Mouse (Mus musculus): ENCODE results near the gene Gm11037. TPM values are rescaled to one million over a fixed set of nuclear protein-coding genes. Genes with fewer than 3 reads are reported as not detected.

Gm11037 gene
- total and polyA plus RNA-seq, 2 experiments from 2014 or later = not detected

DNA sequence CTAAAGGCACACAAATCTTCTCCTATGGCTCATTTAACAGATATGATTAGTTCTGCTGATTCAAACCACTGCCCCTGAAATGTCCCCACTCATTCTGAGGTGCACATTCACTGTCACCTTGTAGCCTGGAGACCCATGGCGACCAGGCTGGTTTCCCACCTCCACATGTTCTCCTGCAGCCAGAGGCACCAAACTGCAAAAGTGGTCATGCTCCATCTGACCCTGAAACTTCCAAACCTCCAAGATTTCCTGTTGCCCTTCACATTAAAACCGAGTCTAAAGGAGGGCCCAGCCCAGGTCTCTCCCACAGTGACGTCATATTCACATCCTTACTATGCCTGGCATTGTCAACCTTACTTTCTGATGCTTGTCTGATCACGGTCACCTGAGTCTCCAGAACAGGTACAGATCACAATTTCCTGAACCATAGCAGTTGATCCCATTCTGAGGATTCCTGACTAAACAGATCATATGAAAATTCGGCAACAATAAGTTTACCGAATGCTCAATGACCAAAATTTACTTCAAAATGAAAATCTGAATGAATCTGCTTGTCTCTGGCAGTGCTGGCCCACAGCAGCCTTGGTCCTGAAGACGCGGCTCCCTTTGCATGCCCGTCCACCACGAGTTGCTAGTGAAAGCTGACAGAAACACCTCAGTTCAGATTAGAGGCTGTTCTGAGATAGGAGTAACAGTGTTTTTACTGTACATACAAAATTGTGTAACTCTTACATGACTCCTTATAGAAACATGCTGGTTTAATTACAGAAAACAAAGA, 997 bp upstream of the Gm11037 start:
- no peak for ATAC-seq (ENCODE audit: low FRiP score)
- TF ChIP-seq CTCF (IDR thresholded peaks at IDR 0.05) = no peak
- H3K9ac ChIP-seq (replicated peaks; ENCODE audit: low read length, poor library complexity, severe bottlenecking) = no peak overlapping the region
- no peaks in the 10 kb centered on the region for H3K36me3 ChIP-seq (ENCODE audit: insufficient read depth, low read length)
- H3K4me3 ChIP-seq (ENCODE audit: low read depth, low read length) = no peak overlapping the region
- H3K4me1 ChIP-seq (ENCODE audit: insufficient read depth, low read length) = 0 out of 2 replicates have a peak, but pooled peaks cover 4% of the 10 kb centered on the region
- H3K9me3 ChIP-seq (ENCODE audit: low read length) = no peaks in the 10 kb centered on the region
- H3K27ac ChIP-seq (ENCODE audit: low read depth, low read length) = no peak overlapping the region
- DNase-seq (ENCODE audit: low spot score) = no peak
- H3K27me3 ChIP-seq (ENCODE audit: insufficient read depth, low read length) = no peaks in the 10 kb centered on the region
- 86% methylated on average over 10 of the region's 10 CpGs for WGBS
- no peak overlapping the region for H3K4me2 ChIP-seq (ENCODE audit: low read depth, low read length, poor library complexity, severe bottlenecking)

DNA sequence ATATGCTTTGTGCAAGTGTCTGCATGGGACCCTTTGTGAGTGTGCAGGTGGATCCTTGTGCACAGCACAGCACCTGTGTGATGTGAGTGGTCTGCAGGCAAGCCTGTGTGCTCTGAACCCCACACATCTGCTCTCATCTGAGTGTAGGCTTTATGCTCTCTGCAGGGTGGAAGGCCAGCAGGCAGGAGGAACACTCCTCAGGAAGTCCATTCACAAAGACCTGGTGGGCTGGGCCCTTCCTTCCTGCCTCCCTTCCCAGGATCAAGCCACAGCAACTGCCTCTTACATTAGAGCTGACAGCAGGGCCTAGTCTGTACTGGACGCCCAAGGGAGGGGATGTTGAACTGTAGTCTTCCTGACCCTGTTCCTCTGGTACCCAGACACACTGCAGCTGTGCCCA, 1.1 kb downstream of the Gm11037 start:
- no peaks in the 10 kb centered on the region for H3K4me1 ChIP-seq (ENCODE audit: insufficient read depth, low read length)
- H3K36me3 ChIP-seq (ENCODE audit: insufficient read depth, low read length) = no peaks in the 10 kb centered on the region
- H3K4me2 ChIP-seq (ENCODE audit: low read depth, low read length, poor library complexity, severe bottlenecking) = no peak overlapping the region
- H3K27ac ChIP-seq (ENCODE audit: low read depth, low read length) = no peak overlapping the region
- H3K4me3 ChIP-seq (ENCODE audit: low read depth, low read length) = no peak overlapping the region
- 30% methylated on average over 1 of the region's 1 CpGs for WGBS
- no peak overlapping the region for H3K9ac ChIP-seq (replicated peaks; ENCODE audit: low read length, poor library complexity, severe bottlenecking)
- TF ChIP-seq CTCF (IDR thresholded peaks at IDR 0.05) = no peak
- H3K27me3 ChIP-seq (ENCODE audit: insufficient read depth, low read length) = no peaks in the 10 kb centered on the region
- no peaks in the 10 kb centered on the region for H3K9me3 ChIP-seq (ENCODE audit: low read length)
- DNase-seq (ENCODE audit: low spot score) = no peak
- no peak; the same call in 1 of the 2 replicates for ATAC-seq (ENCODE audit: low FRiP score)

DNA sequence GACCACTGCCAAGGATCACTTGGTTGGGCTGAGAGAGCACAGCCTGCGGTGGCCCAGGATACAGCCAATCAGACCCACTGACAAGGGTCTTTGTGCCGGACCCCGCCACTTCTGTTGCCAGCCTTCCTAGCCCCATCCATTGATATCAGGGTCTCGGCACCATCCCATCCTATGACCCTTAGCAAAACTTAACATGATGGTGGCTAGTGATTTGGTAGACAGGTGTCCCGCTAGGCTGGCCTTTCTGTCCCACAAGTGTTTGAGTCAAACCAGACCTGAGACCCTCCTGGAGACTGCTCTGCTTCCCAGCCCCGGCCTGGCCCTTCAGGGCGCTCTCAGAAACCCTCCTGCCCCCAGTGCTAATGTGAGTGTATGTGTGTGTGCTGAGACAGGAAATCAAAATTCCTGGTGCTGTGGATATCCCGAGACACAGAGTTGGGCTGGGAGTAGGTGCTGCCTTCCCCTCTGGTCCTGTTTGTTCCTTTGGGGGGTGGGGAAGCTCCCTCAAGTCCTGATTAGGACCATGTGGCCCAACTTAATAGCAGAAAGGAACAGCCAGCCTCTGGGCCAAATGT, 1.6 kb downstream of the Gm11037 start:
- Histone ChIP-seq H3K27ac (ENCODE audit: low read depth, low read length) (no peak overlapping the region), H3K36me3 (ENCODE audit: insufficient read depth, low read length) (no peaks in the 10 kb centered on the region), H3K4me2 (ENCODE audit: low read depth, low read length, poor library complexity, severe bottlenecking) (no peak overlapping the region), H3K27me3 (ENCODE audit: insufficient read depth, low read length) (no peaks in the 10 kb centered on the region), H3K4me3 (ENCODE audit: low read depth, low read length) (no peak overlapping the region), H3K9me3 (ENCODE audit: low read length) (no peaks in the 10 kb centered on the region), H3K9ac (replicated peaks; ENCODE audit: low read length, poor library complexity, severe bottlenecking) (no peak overlapping the region), H3K4me1 (ENCODE audit: insufficient read depth, low read length) (no peaks in the 10 kb centered on the region)
- TF ChIP-seq CTCF (IDR thresholded peaks at IDR 0.05) = no peak
- DNase-seq (ENCODE audit: low spot score) (no peak), ATAC-seq (ENCODE audit: low FRiP score) (peak; percentile 29; the same call in 1 of the 2 replicates)
- WGBS = 86% methylated on average over 8 of the region's 8 CpGs

- no peak for DNase-seq (ENCODE audit: low spot score)
- Histone ChIP-seq H3K4me2 (ENCODE audit: low read depth, low read length, poor library complexity, severe bottlenecking) (no peak overlapping the region), H3K27me3 (ENCODE audit: insufficient read depth, low read length) (no peaks in the 10 kb centered on the region), H3K4me3 (ENCODE audit: low read depth, low read length) (no peak overlapping the region), H3K9ac (replicated peaks; ENCODE audit: low read length, poor library complexity, severe bottlenecking) (no peak overlapping the region), H3K9me3 (ENCODE audit: low read length) (no peaks in the 10 kb centered on the region), H3K27ac (ENCODE audit: low read depth, low read length) (no peak overlapping the region), H3K36me3 (ENCODE audit: insufficient read depth, low read length) (no peaks in the 10 kb centered on the region), H3K4me1 (ENCODE audit: insufficient read depth, low read length) (no peaks in the 10 kb centered on the region)
- TF ChIP-seq CTCF (IDR thresholded peaks at IDR 0.05) = no peak
- ATAC-seq (ENCODE audit: low FRiP score) = no peak
- WGBS = 81% methylated on average over 11 of the region's 11 CpGs
These were observed 2.3 kb downstream of the Gm11037 start for GRCm38 (mm10) chr2:131135521-131136139.

DNA sequence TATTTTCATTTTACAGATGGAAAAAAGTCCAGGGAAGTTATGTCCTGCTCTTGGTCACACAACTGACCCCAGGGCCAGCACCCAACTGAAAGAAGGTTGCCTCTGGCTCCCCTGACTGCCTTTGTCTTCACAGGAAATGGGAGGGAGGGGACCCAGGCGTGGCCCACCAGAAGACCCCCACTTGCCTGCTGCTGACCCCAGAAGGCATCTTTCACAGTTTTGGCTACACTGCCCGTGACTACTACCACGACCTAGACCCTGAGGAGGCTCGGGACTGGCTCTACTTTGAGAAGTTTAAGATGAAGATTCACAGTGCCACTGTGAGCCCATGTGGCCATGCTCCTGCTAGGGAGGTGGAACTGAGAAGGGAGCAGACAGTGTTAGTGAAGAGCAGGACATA, 5.0 kb downstream of the Gm11037 start:
- Histone ChIP-seq H3K9ac (replicated peaks; ENCODE audit: low read length, poor library complexity, severe bottlenecking) (no peak overlapping the region), H3K4me1 (ENCODE audit: insufficient read depth, low read length) (no peaks in the 10 kb centered on the region), H3K4me2 (ENCODE audit: low read depth, low read length, poor library complexity, severe bottlenecking) (no peak overlapping the region), H3K27ac (ENCODE audit: low read depth, low read length) (no peak overlapping the region), H3K4me3 (ENCODE audit: low read depth, low read length) (no peak overlapping the region), H3K9me3 (ENCODE audit: low read length) (no peaks in the 10 kb centered on the region), H3K36me3 (ENCODE audit: insufficient read depth, low read length) (no peaks in the 10 kb centered on the region), H3K27me3 (ENCODE audit: insufficient read depth, low read length) (no peaks in the 10 kb centered on the region)
- TF ChIP-seq CTCF (IDR thresholded peaks at IDR 0.05) = no peak
- ATAC-seq (ENCODE audit: low FRiP score) (no peak), DNase-seq (ENCODE audit: low spot score) (no peak)
- WGBS = 93% methylated on average over 4 of the region's 4 CpGs

- Histone ChIP-seq H3K36me3 (ENCODE audit: insufficient read depth, low read length) (no peaks in the 10 kb centered on the region), H3K27ac (ENCODE audit: low read depth, low read length) (no peak overlapping the region), H3K4me2 (ENCODE audit: low read depth, low read length, poor library complexity, severe bottlenecking) (no peak overlapping the region), H3K9ac (replicated peaks; ENCODE audit: low read length, poor library complexity, severe bottlenecking) (no peak overlapping the region), H3K9me3 (ENCODE audit: low read length) (no peaks in the 10 kb centered on the region), H3K4me3 (ENCODE audit: low read depth, low read length) (no peak overlapping the region), H3K4me1 (ENCODE audit: insufficient read depth, low read length) (no peaks in the 10 kb centered on the region), H3K27me3 (ENCODE audit: insufficient read depth, low read length) (no peaks in the 10 kb centered on the region)
- no peak for TF ChIP-seq CTCF (IDR thresholded peaks at IDR 0.05)
- ATAC-seq (ENCODE audit: low FRiP score) (no peak), DNase-seq (ENCODE audit: low spot score) (no peak)
- WGBS = 87% methylated on average over 7 of the region's 7 CpGs
These were observed 5.5 kb downstream of the Gm11037 start for GRCm38 (mm10) chr2:131138760-131139159.

Measured in midbrain, postnatal 0 days (tissue).